Mouse (Mus musculus): ENCODE results near the gene Gm4871. TPM values are rescaled to one million over a fixed set of nuclear protein-coding genes. Genes with fewer than 3 reads are reported as not detected.
"Not testable (repeated sequence)": the region's sequence is repeated elsewhere in the genome, so short reads cannot be mapped to it uniquely, and the experiment has no call there.

The Gm4871 gene
- total and polyA plus RNA-seq, 3 experiments = not detected

- H3K27me3 ChIP-seq (ENCODE audit: control insufficient read depth in 1 of 2, insufficient read depth in 2 of 2, low read length in 2 of 2); H3K4me1 ChIP-seq (ENCODE audit: control insufficient read depth in 1 of 2, insufficient read depth in 2 of 2, low read length in 2 of 2); H3K79me2 ChIP-seq (ENCODE audit: control insufficient read depth, insufficient read depth, low read length, poor library complexity); H3K27ac ChIP-seq (ENCODE audit: control insufficient read depth, low read depth, low read length); H3K36me3 ChIP-seq (ENCODE audit: control insufficient read depth in 1 of 2, insufficient read depth in 2 of 2, low read length in 2 of 2); DNase-seq (ENCODE audit: low read depth, low spot score); H3K9ac ChIP-seq (ENCODE audit: control insufficient read depth, low read depth, low read length, poor library complexity, severe bottlenecking); H3K4me3 ChIP-seq (ENCODE audit: control insufficient read depth in 1 of 2, insufficient read depth in 1 of 2, low read depth in 2 of 2, low read length in 2 of 2); H3K9me3 ChIP-seq (replicated peaks; ENCODE audit: insufficient read depth, low read length): not testable (repeated sequence)
- TF ChIP-seq CTCF (IDR thresholded peaks at IDR 0.05 in 2 of 3, conservative IDR thresholded peaks at IDR 0.05 in 1 of 3; ENCODE audit: control insufficient read depth in 1 of 3, insufficient read depth in 1 of 3, low read depth in 2 of 3, low read length in 3 of 3, poor library complexity in 1 of 3, severe bottlenecking in 1 of 3) (peak in 2 of 3 experiments; percentile 18 to 21; a peak in 4 of 6 replicates), ZNF384 (IDR thresholded peaks at IDR 0.05; ENCODE audit: low read depth, low read length) (peak; percentile 84), SMC3 (IDR thresholded peaks at IDR 0.05; ENCODE audit: low read depth, low read length) (0 out of 2 replicates have a peak, but pooled peaks have one; percentile 7)
Observed at GRCm38 (mm10) chr5:145016761-145017160, 15.8 kb downstream of the Gm4871 start.

GRCm38 (mm10) chr5:145014278-145014677, 18.3 kb downstream of the Gm4871 start:
- Histone ChIP-seq H3K4me1 (ENCODE audit: control insufficient read depth in 1 of 2, insufficient read depth in 2 of 2, low read length in 2 of 2) (peaks cover 0 to 2% of the 10 kb centered on the region in 2 experiments; a peak in 1 of 4 replicates), H3K9me3 (replicated peaks; ENCODE audit: insufficient read depth, low read length) (no peaks in the 10 kb centered on the region)
- TF ChIP-seq ETS1 (IDR thresholded peaks at IDR 0.05; ENCODE audit: low read depth, low read length) (no peak), USF1 (IDR thresholded peaks at IDR 0.05; ENCODE audit: low read depth, low read length) (no peak), MYB (IDR thresholded peaks at IDR 0.05; ENCODE audit: low read depth, low read length) (no peak), POLR2A (IDR thresholded peaks at IDR 0.05; ENCODE audit: control insufficient read depth in 1 of 2, insufficient read depth in 1 of 2, low read depth in 1 of 2, low read length in 2 of 2, poor library complexity in 1 of 2) (no peak), CTCF (IDR thresholded peaks at IDR 0.05 in 2 of 3, conservative IDR thresholded peaks at IDR 0.05 in 1 of 3; ENCODE audit: control insufficient read depth in 1 of 3, insufficient read depth in 1 of 3, low read depth in 2 of 3, low read length in 3 of 3, poor library complexity in 1 of 3, severe bottlenecking in 1 of 3) (no peak), BHLHE40 (IDR thresholded peaks at IDR 0.05; ENCODE audit: borderline replicate concordance, low read depth, low read length) (no peak), TAL1 (IDR thresholded peaks at IDR 0.05; ENCODE audit: low read length) (no peak), ZMIZ1 (IDR thresholded peaks at IDR 0.05; ENCODE audit: low read depth, low read length) (no peak), EP300 (IDR thresholded peaks at IDR 0.05; ENCODE audit: low read depth in 1 of 2, low read length in 2 of 2) (no peak), GATA1 (IDR thresholded peaks at IDR 0.05; ENCODE audit: low read depth, low read length) (no peak), E2F4 (IDR thresholded peaks at IDR 0.05; ENCODE audit: borderline replicate concordance, low read depth, low read length) (no peak), ZKSCAN1 (IDR thresholded peaks at IDR 0.05; ENCODE audit: low read depth, low read length) (no peak), SMC3 (IDR thresholded peaks at IDR 0.05; ENCODE audit: low read depth, low read length) (no peak), MAFK (IDR thresholded peaks at IDR 0.05; ENCODE audit: borderline replicate concordance, low read depth, low read length) (no peak), ZC3H11A (IDR thresholded peaks at IDR 0.05; ENCODE audit: low read depth, low read length) (no peak), NELFE (IDR thresholded peaks at IDR 0.05; ENCODE audit: low read depth, low read length) (no peak), USF2 (IDR thresholded peaks at IDR 0.05; ENCODE audit: borderline replicate concordance in 1 of 2, insufficient read depth in 1 of 2, low read depth in 1 of 2, low read length in 2 of 2) (no peak), GABPA (IDR thresholded peaks at IDR 0.05; ENCODE audit: low read depth, low read length) (no peak)

More at GRCm38 (mm10) chr5:145014278-145014677, 18.3 kb downstream of the Gm4871 start:
- no peak overlapping the region for H3K4me3 ChIP-seq (ENCODE audit: control insufficient read depth in 1 of 2, insufficient read depth in 1 of 2, low read depth in 2 of 2, low read length in 2 of 2)
- no peak overlapping the region for H3K27ac ChIP-seq (ENCODE audit: control insufficient read depth, low read depth, low read length)
- DNase-seq (ENCODE audit: low read depth, low spot score) = no peak
- H3K36me3 ChIP-seq (ENCODE audit: control insufficient read depth in 1 of 2, insufficient read depth in 2 of 2, low read length in 2 of 2) = no peaks in the 10 kb centered on the region
- H3K9ac ChIP-seq (ENCODE audit: control insufficient read depth, low read depth, low read length, poor library complexity, severe bottlenecking) = no peak overlapping the region
- H3K79me2 ChIP-seq (ENCODE audit: control insufficient read depth, insufficient read depth, low read length, poor library complexity) = no peaks in the 10 kb centered on the region
- no peaks in the 10 kb centered on the region for H3K27me3 ChIP-seq (ENCODE audit: control insufficient read depth in 1 of 2, insufficient read depth in 2 of 2, low read length in 2 of 2)

Measured in MEL (cell line).